Mouse (Mus musculus) heart, embryonic 14.5 days (tissue): ENCODE results near the gene Olfr1052. TPM values are rescaled to one million over a fixed set of nuclear protein-coding genes. Genes with fewer than 3 reads are reported as not detected.
"Not testable (repeated sequence)": the region's sequence is repeated elsewhere in the genome, so short reads cannot be mapped to it uniquely, and the experiment has no call there.

ENCODE experiments used
- ATAC-seq: fragments of 200-750 bp; cut with Nextera tagmentation; 2 replicates; pipeline ENCODE4 v1.8.0; 2017; ENCODE audit warnings: low read depth, moderate TSS enrichment; ENCODE audit not compliant: insufficient number of reproducible peaks, insufficient read depth, low FRiP score
- H3K27ac ChIP-seq, 2 experiments: fragments of 200-500 bp in 1 of 2; fragments of 300-500 bp in 1 of 2; sonication (generic) in 1 of 2; replicated peaks in 1 of 2; 2 replicates each; pipeline ENCODE4 v1.5.1; 2012 to 2014; ENCODE audit warnings: low read depth in 2 of 2, low read length in 2 of 2, control low read depth in 1 of 2, mild to moderate bottlenecking in 1 of 2, mixed read lengths in 1 of 2; ENCODE audit not compliant: control insufficient read depth in 1 of 2, insufficient read depth in 1 of 2
- H3K27me3 ChIP-seq: fragments of 300-500 bp; sonication (generic); 2 replicates; pipeline ENCODE4 v1.6.1; 2014; ENCODE audit warnings: mild to moderate bottlenecking, low read length, control low read depth; ENCODE audit not compliant: control insufficient read depth, insufficient read depth
- H3K36me3 ChIP-seq: fragments of 300-500 bp; sonication (generic); 2 replicates; pipeline ENCODE4 v1.6.1; 2014; ENCODE audit warnings: mild to moderate bottlenecking, control low read depth, low read length, mixed read lengths; ENCODE audit not compliant: control insufficient read depth, insufficient read depth
- H3K4me1 ChIP-seq, 2 experiments: fragments of 200-500 bp in 1 of 2; fragments of 300-500 bp in 1 of 2; sonication (generic) in 1 of 2; 2 replicates each; pipeline ENCODE4 v1.6.1; 2012 to 2014; ENCODE audit warnings: low read length in 2 of 2, control low read depth in 1 of 2, mixed read lengths in 1 of 2; ENCODE audit not compliant: control insufficient read depth in 2 of 2, insufficient read depth in 2 of 2
- H3K4me2 ChIP-seq: fragments of 300-500 bp; sonication (generic); 2 replicates; pipeline ENCODE4 v1.6.1; 2014; ENCODE audit warnings: mild to moderate bottlenecking, low read length
- H3K4me3 ChIP-seq, 2 experiments: fragments of 200-500 bp in 1 of 2; fragments of 300-500 bp in 1 of 2; sonication (generic) in 1 of 2; 2 replicates each; pipeline ENCODE4 v1.5.1; 2012 to 2014; ENCODE audit warnings: low read length in 2 of 2, mild to moderate bottlenecking in 2 of 2, control low read depth in 1 of 2, low read depth in 1 of 2, moderate library complexity in 1 of 2; ENCODE audit not compliant: control insufficient read depth in 1 of 2, insufficient read depth in 1 of 2
- H3K9ac ChIP-seq: fragments of 300-500 bp; sonication (generic); 2 replicates; pipeline ENCODE4 v1.6.1; 2014; ENCODE audit warnings: mild to moderate bottlenecking, low read length
- H3K9me3 ChIP-seq: fragments of 300-500 bp; sonication (generic); 2 replicates; pipeline ENCODE4 v1.6.1; 2016; ENCODE audit warnings: low read length, control low read depth; ENCODE audit not compliant: control insufficient read depth
- WGBS: fragments of 180-500 bp; shearing (Covaris S2); extraction: QIAGEN DNeasy Blood & Tissue Kit; methylation state at CpG from one replicate; pipeline ENCODE4 v1.1.7; 2014; 5-methylcytosine and 5-hydroxymethylcytosine counted together
- polyA plus RNA-seq: library from polyadenylated mRNA; unstranded; fragments of >200 nt; fragmentation: Nextera tagmentation; extraction: Ambion mirVana; gene quantifications from 2 replicates; pipeline ENCODE4 v1.2.1, GENCODE M21; 2014

Olfr1052 gene
- not detected in 2 replicates for polyA plus RNA-seq

DNA sequence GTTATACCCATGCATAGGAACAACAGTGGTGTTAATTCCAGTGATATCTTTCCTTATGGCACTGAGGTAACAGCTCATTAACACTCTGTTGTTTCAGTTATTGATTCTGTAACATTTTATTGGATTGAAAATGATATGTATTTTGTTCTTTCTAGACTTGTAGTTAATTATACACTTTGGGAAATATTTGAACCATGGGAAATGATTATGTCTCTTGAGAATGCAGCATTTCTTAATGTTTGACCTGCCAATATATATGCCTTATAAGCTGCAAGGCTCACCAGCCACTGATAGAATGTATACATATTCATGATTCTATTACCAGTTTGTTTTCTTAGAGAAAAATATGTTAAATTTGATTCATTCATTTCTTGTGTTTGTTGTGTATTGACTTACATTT lies at the start of gene Olfr1052:
TSS of gene Olfr1052 (plus strand) at position 301 of the 400 bp plus-strand sequence.
- ATAC-seq = no peak
- H3K36me3 ChIP-seq = no peaks in the 10 kb centered on the region

DNA sequence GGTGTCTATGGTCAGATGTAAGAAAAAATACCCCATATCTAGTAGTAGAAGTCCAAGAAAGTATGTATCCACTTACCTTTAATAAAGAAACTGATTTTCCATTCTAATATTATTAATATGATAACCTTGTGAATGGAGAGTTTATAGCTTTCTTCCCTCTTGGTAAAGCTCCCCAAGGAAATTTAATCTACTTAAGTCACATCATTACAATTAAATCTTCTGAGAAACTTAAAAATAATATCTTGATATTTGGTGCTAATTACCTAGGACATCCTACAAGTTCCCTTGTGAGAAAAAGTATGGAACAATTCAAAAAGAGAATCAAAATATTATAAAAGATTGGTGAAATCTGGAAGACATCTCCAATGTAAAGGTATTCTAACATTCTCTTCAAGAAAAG lies 34.0 kb upstream of the Olfr1052 start, which contains the start of gene Olfr1049:
TSS of gene Olfr1049 (minus strand) at position 101 of the 400 bp plus-strand sequence.
- H3K4me1 ChIP-seq, ATAC-seq, H3K4me2 ChIP-seq, H3K27ac ChIP-seq, H3K9me3 ChIP-seq, H3K36me3 ChIP-seq, H3K27me3 ChIP-seq, H3K9ac ChIP-seq, H3K4me3 ChIP-seq: not testable (repeated sequence)

More for the DNA sequence above, at the start of gene Olfr1052:
- Histone ChIP-seq H3K4me1 (no peaks in the 10 kb centered on the region), H3K9ac (no peak within 1 kb of the TSS), H3K27ac (no peak within 1 kb of the TSS), H3K4me2 (no peak within 1 kb of the TSS), H3K4me3 (no peak within 1 kb of the TSS), H3K27me3 (no peaks in the 10 kb centered on the region), H3K9me3 (no peaks in the 10 kb centered on the region)

DNA sequence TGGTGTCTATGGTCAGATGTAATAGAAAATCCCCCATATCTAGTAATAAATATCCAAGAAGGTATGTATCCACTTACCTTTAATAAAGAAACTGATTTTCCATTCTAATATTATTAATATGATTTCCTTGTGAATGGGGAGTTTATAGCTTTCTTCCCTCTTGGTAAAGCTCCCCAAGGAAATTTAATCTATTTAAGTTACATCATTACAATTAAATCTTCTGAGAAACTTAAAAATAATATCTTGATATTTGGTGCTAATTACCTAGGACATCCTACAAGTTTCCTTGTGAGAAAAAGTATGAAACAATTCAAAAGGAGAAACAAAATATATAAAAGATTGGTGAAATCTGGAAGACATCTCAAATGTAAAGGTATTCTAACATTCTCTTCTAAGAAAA lies 13.3 kb upstream of the Olfr1052 start, which contains the start of gene Olfr1051:
TSS of gene Olfr1051 (minus strand) at position 101 of the 400 bp plus-strand sequence.
- not testable (repeated sequence) for H3K9me3 ChIP-seq, H3K27me3 ChIP-seq, H3K4me3 ChIP-seq, H3K36me3 ChIP-seq, H3K4me2 ChIP-seq, H3K9ac ChIP-seq, H3K4me1 ChIP-seq, ATAC-seq, H3K27ac ChIP-seq

DNA sequence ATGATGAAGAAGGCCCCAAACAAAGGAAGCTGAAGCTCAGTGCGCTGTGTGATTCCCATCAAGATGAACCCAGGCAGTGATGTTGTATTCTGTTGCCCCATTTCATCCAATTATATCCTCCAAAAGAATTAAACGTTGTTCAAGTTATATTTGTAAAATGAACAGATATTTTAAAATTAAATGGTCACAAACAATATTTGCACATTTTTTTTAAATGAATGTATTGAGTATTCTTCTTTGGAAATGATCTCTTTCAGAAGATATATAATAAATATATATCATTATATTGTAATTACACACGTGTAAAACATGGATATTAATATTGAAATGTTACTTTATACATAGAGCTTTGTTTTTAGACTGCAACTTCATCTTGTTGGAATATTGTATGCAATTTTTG lies 22.9 kb downstream of the Olfr1052 start, which contains the start of gene Olfr1053:
TSS of gene Olfr1053 (minus strand) at position 101 of the 400 bp plus-strand sequence.
- H3K9ac ChIP-seq = no peak within 1 kb of the TSS
- H3K27ac ChIP-seq = no peak within 1 kb of the TSS
- no peak within 1 kb of the TSS for H3K4me2 ChIP-seq
- H3K36me3 ChIP-seq = no peaks in the 10 kb centered on the region
- H3K4me1 ChIP-seq = no peaks in the 10 kb centered on the region
- no peaks in the 10 kb centered on the region for H3K27me3 ChIP-seq
- H3K4me3 ChIP-seq = no peak within 1 kb of the TSS
- no peaks in the 10 kb centered on the region for H3K9me3 ChIP-seq
- no peak for ATAC-seq
- 52% methylated on average over 3 of the region's 3 CpGs for WGBS

DNA sequence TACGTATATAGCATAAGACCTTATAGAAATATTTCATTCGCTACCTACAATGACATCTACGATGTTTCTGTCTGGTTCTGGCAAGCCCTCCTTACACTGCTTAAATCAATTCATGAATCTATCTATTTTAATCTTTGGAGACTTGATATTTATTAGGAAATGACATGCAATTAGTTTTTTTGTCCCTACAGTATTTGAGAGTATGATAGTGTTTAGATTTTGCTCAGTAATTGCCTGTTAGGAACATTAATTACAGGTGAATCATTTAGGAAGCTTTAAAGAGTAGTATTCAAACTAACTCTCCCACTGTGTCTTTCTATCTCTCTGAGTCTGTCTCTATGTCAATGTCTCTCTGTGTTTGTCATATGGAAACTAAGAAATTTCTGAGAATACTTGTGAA lies 43.1 kb downstream of the Olfr1052 start, which contains the start of gene Olfr1054:
TSS of gene Olfr1054 (minus strand) at position 101 of the 400 bp plus-strand sequence.
- Histone ChIP-seq H3K9me3 (no peaks in the 10 kb centered on the region), H3K4me1 (no peaks in the 10 kb centered on the region), H3K4me2 (no peak within 1 kb of the TSS), H3K4me3 (no peak within 1 kb of the TSS), H3K9ac (no peak within 1 kb of the TSS), H3K36me3 (no peaks in the 10 kb centered on the region), H3K27ac (no peak within 1 kb of the TSS), H3K27me3 (no peaks in the 10 kb centered on the region)
- no peak for ATAC-seq
- WGBS = 83% methylated on average over 3 of the region's 3 CpGs

Other genes starting within 250 kb of the Olfr1052 start
- 0.08 and 0.12 TPM in 2 replicates for gene Olfr1034, start 246.6 kb upstream of the Olfr1052 start, polyA plus RNA-seq
- not detected in 2 replicates for gene Olfr1036, start 218.5 kb upstream of the Olfr1052 start, polyA plus RNA-seq
- not detected in 2 replicates for gene Olfr1037, start 205.1 kb upstream of the Olfr1052 start, polyA plus RNA-seq
- not detected in 2 replicates for gene Olfr1039, start 156.5 kb upstream of the Olfr1052 start, polyA plus RNA-seq
- gene Olfr1040, start 145.7 kb upstream of the Olfr1052 start, polyA plus RNA-seq = not detected in 2 replicates
- not detected in 2 replicates for gene Olfr1042, start 130.6 kb upstream of the Olfr1052 start, polyA plus RNA-seq
- not detected in 2 replicates for gene Olfr1043, start 124.9 kb upstream of the Olfr1052 start, polyA plus RNA-seq
- gene Olfr1044, start 114.6 kb upstream of the Olfr1052 start, polyA plus RNA-seq = not detected in 2 replicates
- not detected in 2 replicates for gene Olfr52, start 106.8 kb upstream of the Olfr1052 start, polyA plus RNA-seq
- not detected in 2 replicates for gene Olfr1045, start 89.4 kb upstream of the Olfr1052 start, polyA plus RNA-seq
- not detected in 2 replicates for gene Olfr1046, start 73.1 kb upstream of the Olfr1052 start, polyA plus RNA-seq
- not detected in 2 replicates for gene Olfr1047, start 61.1 kb upstream of the Olfr1052 start, polyA plus RNA-seq
- not detected in 2 replicates for gene Olfr1048, start 52.2 kb upstream of the Olfr1052 start, polyA plus RNA-seq
- not detected in 2 replicates for gene Olfr1049, start 34.1 kb upstream of the Olfr1052 start, polyA plus RNA-seq
- gene Olfr1051, start 13.4 kb upstream of the Olfr1052 start, polyA plus RNA-seq = not detected in 2 replicates
- gene Olfr1053, start 22.8 kb downstream of the Olfr1052 start, polyA plus RNA-seq = not detected in 2 replicates
- gene Olfr1054, start 43.0 kb downstream of the Olfr1052 start, polyA plus RNA-seq = not detected in 2 replicates
- gene Olfr1055, start 57.8 kb downstream of the Olfr1052 start, polyA plus RNA-seq = not detected in 2 replicates
- not detected in 2 replicates for gene Olfr1056, start 70.0 kb downstream of the Olfr1052 start, polyA plus RNA-seq
- gene Olfr1057, start 85.9 kb downstream of the Olfr1052 start, polyA plus RNA-seq = not detected in 2 replicates
- gene Olfr1058, start 96.1 kb downstream of the Olfr1052 start, polyA plus RNA-seq = not detected in 2 replicates
- not detected in 2 replicates for gene Olfr1061, start 121.6 kb downstream of the Olfr1052 start, polyA plus RNA-seq
- not detected in 2 replicates for gene Olfr1062, start 134.3 kb downstream of the Olfr1052 start, polyA plus RNA-seq
- not detected in 2 replicates for gene Olfr1065, start 158.1 kb downstream of the Olfr1052 start, polyA plus RNA-seq
- gene Olfr1066, start 163.8 kb downstream of the Olfr1052 start, polyA plus RNA-seq = not detected in 2 replicates
- gene Olfr228, start 194.9 kb downstream of the Olfr1052 start, polyA plus RNA-seq = not detected in 2 replicates
- gene Olfr1076, start 216.0 kb downstream of the Olfr1052 start, polyA plus RNA-seq = not detected in 2 replicates